Mouse (Mus musculus): ENCODE results near the gene Trex2. TPM values are rescaled to one million over a fixed set of nuclear protein-coding genes. Genes with fewer than 3 reads are reported as not detected.
"Not testable (repeated sequence)": the region's sequence is repeated elsewhere in the genome, so short reads cannot be mapped to it uniquely, and the experiment has no call there.

The Trex2 gene
- total RNA-seq, 2 experiments from 2014 or later, result not detected

GRCm38 (mm10) chrX:73412767-73413166 is 22.4 kb downstream of the Trex2 start:
- DNase-seq, result no peak

GRCm38 (mm10) chrX:73410880-73411517 is 24.1 kb downstream of the Trex2 start, which contains the start of gene Zfp92:
Gene Zfp92 (plus strand): TSS chrX:73411096.
- DNase-seq, result no peak

GRCm38 (mm10) chrX:73401616-73402015 is 33.5 kb downstream of the Trex2 start:
- no peak for DNase-seq

GRCm38 (mm10) chrX:73400951-73401350 is 34.2 kb downstream of the Trex2 start:
- DNase-seq, result no peak

- not testable (repeated sequence) for DNase-seq
These were observed 36.5 kb downstream of the Trex2 start, which contains the start of gene Gm18336 for GRCm38 (mm10) chrX:73398636-73399035. Gene Gm18336 (minus strand): TSS chrX:73398736.

- no peak for DNase-seq
These were observed 38.7 kb downstream of the Trex2 start for GRCm38 (mm10) chrX:73396446-73396845.

- no peak for DNase-seq
These were observed 43.7 kb downstream of the Trex2 start for GRCm38 (mm10) chrX:73391481-73391880.

GRCm38 (mm10) chrX:73384924-73385323 is 50.2 kb downstream of the Trex2 start:
- DNase-seq, result no peak

- DNase-seq, result no peak
These were observed 50.7 kb downstream of the Trex2 start for GRCm38 (mm10) chrX:73384419-73384818.

Other genes starting within 250 kb of the Trex2 start
- 1 to 10 TPM in 1 of 2 experiments, under 1 TPM in 1; 0.92 to 6.2 TPM for gene Xlr3b, start 243.1 kb downstream of the Trex2 start, total RNA-seq (2021)
- 1 to 10 TPM in 1 of 2 experiments, under 1 TPM in 1; 0.20 to 1.3 TPM for gene Xlr4b, start 221.0 kb downstream of the Trex2 start, total RNA-seq (2021)
- 1 to 10 TPM; 7.1 to 7.2 TPM for gene F8a, start 207.1 kb downstream of the Trex2 start, total RNA-seq (2021)
- not detected for gene Xlr4c, start 192.2 kb downstream of the Trex2 start, total RNA-seq (2021)
- gene Xlr3c, start 170.0 kb downstream of the Trex2 start, total RNA-seq (2021), result not detected
- gene Xlr5a, start 142.4 kb downstream of the Trex2 start, total RNA-seq (2021), result not detected
- not detected for gene Xlr5c, start 142.4 kb downstream of the Trex2 start, total RNA-seq (2021)
- not detected for gene Gm45015, start 98.5 kb downstream of the Trex2 start, total RNA-seq (2021)
- 10 to 100 TPM; 12.2 to 12.3 TPM for gene Zfp275, start 92.7 kb downstream of the Trex2 start, total RNA-seq (2021)
- gene Gm18336, start 36.6 kb downstream of the Trex2 start, total RNA-seq (2021), result not detected
- not detected for gene Zfp92, start 24.2 kb downstream of the Trex2 start, total RNA-seq (2021)
- gene Haus7, start 23.7 kb upstream of the Trex2 start, total RNA-seq (2021), result 10 to 100 TPM; 27.4 to 27.7 TPM
- gene Bgn, start 48.3 kb upstream of the Trex2 start, total RNA-seq (2021), result 100 to 1,000 TPM; 286 to 313 TPM
- under 1 TPM; 0.12 to 0.32 TPM for gene Atp2b3, start 67.7 kb upstream of the Trex2 start, total RNA-seq (2021)
- under 1 TPM; 0.18 to 0.19 TPM for gene Dusp9, start 204.1 kb upstream of the Trex2 start, total RNA-seq (2021)
- 10 to 100 TPM; 10.4 to 12.7 TPM for gene Pnck, start 224.8 kb upstream of the Trex2 start, total RNA-seq (2021)
- gene Slc6a8, start 237.8 kb upstream of the Trex2 start, total RNA-seq (2021), result 100 to 1,000 TPM; 120 TPM

Data from heart, postnatal 4 days (tissue).